Mouse (Mus musculus): ENCODE measurements at regions not wholly inside any gene's neighbourhood (a gene's known extent, or its start where the extent isn't known, plus 50 kb on each side); places are given as distances from the start of the nearest gene placed in this dataset.

- Histone ChIP-seq H3K27ac (ENCODE audit: control insufficient read depth, low read depth, low read length) (no peak overlapping the region), H3K79me2 (ENCODE audit: control insufficient read depth, insufficient read depth, low read length, poor library complexity) (no peaks in the 10 kb centered on the region), H3K27me3 (ENCODE audit: control insufficient read depth in 1 of 2, insufficient read depth in 2 of 2, low read length in 2 of 2) (no peaks in the 10 kb centered on the region), H3K36me3 (ENCODE audit: control insufficient read depth in 1 of 2, insufficient read depth in 2 of 2, low read length in 2 of 2) (no peaks in the 10 kb centered on the region), H3K4me3 (ENCODE audit: control insufficient read depth in 1 of 2, insufficient read depth in 1 of 2, low read depth in 2 of 2, low read length in 2 of 2) (no peak overlapping the region), H3K9me3 (replicated peaks; ENCODE audit: insufficient read depth, low read length) (no peaks in the 10 kb centered on the region), H3K9ac (ENCODE audit: control insufficient read depth, low read depth, low read length, poor library complexity, severe bottlenecking) (no peak overlapping the region), H3K4me1 (ENCODE audit: control insufficient read depth in 1 of 2, insufficient read depth in 2 of 2, low read length in 2 of 2) (no peaks in the 10 kb centered on the region; a peak in 1 of 4 replicates)
- TF ChIP-seq RAD21 (IDR thresholded peaks at IDR 0.05; ENCODE audit: low read depth, low read length) (no peak), MYC (IDR thresholded peaks at IDR 0.05; ENCODE audit: low read depth, low read length) (no peak), NRF1 (IDR thresholded peaks at IDR 0.05; ENCODE audit: insufficient read depth, low read depth, low read length, poor library complexity, severe bottlenecking) (no peak), POLR2AphosphoS5 (IDR thresholded peaks at IDR 0.05; ENCODE audit: borderline replicate concordance, low read depth, low read length) (no peak), ETS1 (IDR thresholded peaks at IDR 0.05; ENCODE audit: low read depth, low read length) (no peak)
- peak; percentile 29 for DNase-seq (ENCODE audit: low read depth, low spot score)
Observed at GRCm38 (mm10) chr13:6922357-6922721, 273.8 kb upstream of the Pfkp start.

GRCm38 (mm10) chr13:6921691-6922356, 273.2 kb upstream of the Pfkp start:
- no peak overlapping the region for H3K9ac ChIP-seq (ENCODE audit: control insufficient read depth, low read depth, low read length, poor library complexity, severe bottlenecking)
- H3K27me3 ChIP-seq (ENCODE audit: control insufficient read depth in 1 of 2, insufficient read depth in 2 of 2, low read length in 2 of 2), result no peaks in the 10 kb centered on the region
- no peaks in the 10 kb centered on the region for H3K79me2 ChIP-seq (ENCODE audit: control insufficient read depth, insufficient read depth, low read length, poor library complexity)
- no peaks in the 10 kb centered on the region for H3K9me3 ChIP-seq (replicated peaks; ENCODE audit: insufficient read depth, low read length)
- H3K4me1 ChIP-seq (ENCODE audit: control insufficient read depth in 1 of 2, insufficient read depth in 2 of 2, low read length in 2 of 2), result no peaks in the 10 kb centered on the region; a peak in 1 of 4 replicates
- DNase-seq (ENCODE audit: low read depth, low spot score), result no peak
- H3K27ac ChIP-seq (ENCODE audit: control insufficient read depth, low read depth, low read length), result no peak overlapping the region
- no peak overlapping the region for H3K4me3 ChIP-seq (ENCODE audit: control insufficient read depth in 1 of 2, insufficient read depth in 1 of 2, low read depth in 2 of 2, low read length in 2 of 2)
- no peaks in the 10 kb centered on the region for H3K36me3 ChIP-seq (ENCODE audit: control insufficient read depth in 1 of 2, insufficient read depth in 2 of 2, low read length in 2 of 2)
- TF ChIP-seq NELFE (IDR thresholded peaks at IDR 0.05; ENCODE audit: low read depth, low read length) (no peak), RCOR1 (IDR thresholded peaks at IDR 0.05; ENCODE audit: low read depth, low read length) (no peak), ZC3H11A (IDR thresholded peaks at IDR 0.05; ENCODE audit: low read depth, low read length) (no peak), TCF12 (IDR thresholded peaks at IDR 0.05; ENCODE audit: low read depth, low read length) (no peak), USF1 (IDR thresholded peaks at IDR 0.05; ENCODE audit: low read depth, low read length) (no peak), GATA1 (IDR thresholded peaks at IDR 0.05; ENCODE audit: low read depth, low read length) (no peak), CTCF (IDR thresholded peaks at IDR 0.05 in 2 of 3, conservative IDR thresholded peaks at IDR 0.05 in 1 of 3; ENCODE audit: control insufficient read depth in 1 of 3, insufficient read depth in 1 of 3, low read depth in 2 of 3, low read length in 3 of 3, poor library complexity in 1 of 3, severe bottlenecking in 1 of 3) (no peak), GABPA (IDR thresholded peaks at IDR 0.05; ENCODE audit: low read depth, low read length) (no peak), MEF2A (IDR thresholded peaks at IDR 0.05; ENCODE audit: extremely low read depth, insufficient replicate concordance, low read depth, low read length, poor library complexity, severe bottlenecking) (no peak), TBP (IDR thresholded peaks at IDR 0.05; ENCODE audit: low read depth, low read length) (no peak), CHD1 (IDR thresholded peaks at IDR 0.05; ENCODE audit: low read depth, low read length) (no peak), ETS1 (IDR thresholded peaks at IDR 0.05; ENCODE audit: low read depth, low read length) (no peak), MAX (IDR thresholded peaks at IDR 0.05; ENCODE audit: low read length) (no peak), MXI1 (IDR thresholded peaks at IDR 0.05; ENCODE audit: low read depth, low read length) (no peak), POLR2AphosphoS2 (IDR thresholded peaks at IDR 0.05; ENCODE audit: low read length) (no peak), MAZ (IDR thresholded peaks at IDR 0.05; ENCODE audit: low read depth, low read length) (no peak), TAL1 (IDR thresholded peaks at IDR 0.05; ENCODE audit: low read length) (no peak), MYC (IDR thresholded peaks at IDR 0.05; ENCODE audit: low read depth, low read length) (no peak), ZKSCAN1 (IDR thresholded peaks at IDR 0.05; ENCODE audit: low read depth, low read length) (no peak), SIN3A (IDR thresholded peaks at IDR 0.05; ENCODE audit: low read length) (no peak)
